Mouse (Mus musculus): ENCODE measurements around the gene Polr1b. TPM values are rescaled to one million over a fixed set of nuclear protein-coding genes. Genes with fewer than 3 reads are reported as not detected.

Gene Polr1b
- total RNA-seq, 2 experiments from 2014 or later = 2.1 to 5.7 TPM

Other genes starting within 250 kb of the Polr1b start
- not detected in 2 replicates for gene Fbln7, start 238.0 kb upstream of the Polr1b start, total RNA-seq (2015; ENCODE audit: low replicate concordance)
- not detected in 2 replicates for gene Fbln7, start 238.0 kb upstream of the Polr1b start, total RNA-seq (2017; ENCODE audit: low replicate concordance)
- 1.8 TPM in 1 of 2 replicates, not detected in the other for gene Zc3h8, start 156.9 kb upstream of the Polr1b start, total RNA-seq (2015; ENCODE audit: low replicate concordance)
- gene Zc3h8, start 156.9 kb upstream of the Polr1b start, total RNA-seq (2017; ENCODE audit: low replicate concordance) = 2.1 TPM in 1 of 2 replicates, not detected in the other
- gene Zc3h6, start 133.6 kb upstream of the Polr1b start, total RNA-seq (2015; ENCODE audit: low replicate concordance) = 3.8 and 7.9 TPM in 2 replicates
- gene Zc3h6, start 133.6 kb upstream of the Polr1b start, total RNA-seq (2017; ENCODE audit: low replicate concordance) = 3.2 and 4.9 TPM in 2 replicates
- gene Gm10762, start 133.3 kb upstream of the Polr1b start, total RNA-seq (2015; ENCODE audit: low replicate concordance) = 2.5 TPM in 1 of 2 replicates, not detected in the other
- 0.51 and 4.5 TPM in 2 replicates for gene Gm10762, start 133.3 kb upstream of the Polr1b start, total RNA-seq (2017; ENCODE audit: low replicate concordance)
- not detected in 2 replicates for gene Vinac1, start 52.8 kb upstream of the Polr1b start, total RNA-seq (2015; ENCODE audit: low replicate concordance)
- gene Vinac1, start 52.8 kb upstream of the Polr1b start, total RNA-seq (2017; ENCODE audit: low replicate concordance) = not detected in 2 replicates
- gene Ttl, start 35.1 kb upstream of the Polr1b start, total RNA-seq (2015; ENCODE audit: low replicate concordance) = not detected in 2 replicates
- 0.77 and 2.1 TPM in 2 replicates for gene Ttl, start 35.1 kb upstream of the Polr1b start, total RNA-seq (2017; ENCODE audit: low replicate concordance)
- gene Chchd5, start 28.7 kb downstream of the Polr1b start, total RNA-seq (2015; ENCODE audit: low replicate concordance) = 11.3 and 15.9 TPM in 2 replicates
- gene Chchd5, start 28.7 kb downstream of the Polr1b start, total RNA-seq (2017; ENCODE audit: low replicate concordance) = 7.0 and 8.7 TPM in 2 replicates
- gene Slc20a1, start 97.8 kb downstream of the Polr1b start, total RNA-seq (2015; ENCODE audit: low replicate concordance) = 242 and 248 TPM in 2 replicates
- gene Slc20a1, start 97.8 kb downstream of the Polr1b start, total RNA-seq (2017; ENCODE audit: low replicate concordance) = 739 and 881 TPM in 2 replicates
- 286 and 290 TPM in 2 replicates for gene Ckap2l, start 196.2 kb downstream of the Polr1b start, total RNA-seq (2015; ENCODE audit: low replicate concordance)
- gene Ckap2l, start 196.2 kb downstream of the Polr1b start, total RNA-seq (2017; ENCODE audit: low replicate concordance) = 162 and 200 TPM in 2 replicates
- gene Il1a, start 209.0 kb downstream of the Polr1b start, total RNA-seq (2015; ENCODE audit: low replicate concordance) = not detected in 2 replicates
- gene Il1a, start 209.0 kb downstream of the Polr1b start, total RNA-seq (2017; ENCODE audit: low replicate concordance) = 0.51 and 1.1 TPM in 2 replicates

Data from erythroid progenitor cell, adult 5-6 weeks (primary cell).